Mouse (Mus musculus) embryonic facial prominence, embryonic 12.5 days (tissue): Measurements from ENCODE around the gene Smad3. TPM values are rescaled to one million over a fixed set of nuclear protein-coding genes. Genes with fewer than 3 reads are reported as not detected.

Source experiments
- ATAC-seq: fragments of 200-750 bp; cut with Nextera tagmentation; 2 replicates; pipeline ENCODE4 v1.8.0; 2017; ENCODE audit not compliant: insufficient number of reproducible peaks, insufficient read depth, low FRiP score, low TSS enrichment
- H3K27ac ChIP-seq: fragments of 300-500 bp; sonication (generic); 2 replicates; pipeline ENCODE4 v1.5.1; 2016; ENCODE audit warnings: mild to moderate bottlenecking
- H3K27me3 ChIP-seq: fragments of 300-500 bp; sonication (generic); 2 replicates; pipeline ENCODE4 v1.6.1; 2016; ENCODE audit warnings: mild to moderate bottlenecking, moderate library complexity
- H3K36me3 ChIP-seq: fragments of 300-500 bp; sonication (generic); 2 replicates; pipeline ENCODE4 v1.6.1; 2016; ENCODE audit warnings: mild to moderate bottlenecking
- H3K4me1 ChIP-seq: fragments of 300-500 bp; sonication (generic); 2 replicates; pipeline ENCODE4 v1.6.1; 2016
- H3K4me2 ChIP-seq: fragments of 300-500 bp; sonication (generic); replicated peaks from 2 replicates; pipeline ENCODE4 v1.6.1; 2016; ENCODE audit warnings: mild to moderate bottlenecking, moderate library complexity
- H3K4me3 ChIP-seq: fragments of 300-500 bp; sonication (generic); 2 replicates; pipeline ENCODE4 v1.5.1; 2016; ENCODE audit warnings: mild to moderate bottlenecking
- H3K9ac ChIP-seq: fragments of 300-500 bp; sonication (generic); 2 replicates; pipeline ENCODE4 v1.6.1; 2016; ENCODE audit warnings: mild to moderate bottlenecking, moderate library complexity
- H3K9me3 ChIP-seq: fragments of 300-500 bp; sonication (generic); 2 replicates; pipeline ENCODE4 v1.6.1; 2016; ENCODE audit warnings: mild to moderate bottlenecking, moderate library complexity
- WGBS: fragments of 180-500 bp; shearing (Covaris S2); methylation state at CpG from one replicate; pipeline ENCODE4 v1.1.7; 2016; 5-methylcytosine and 5-hydroxymethylcytosine counted together
- polyA plus RNA-seq: library from polyadenylated mRNA; unstranded; fragments of >200 nt; fragmentation: Nextera tagmentation; extraction: Ambion mirVana; gene quantifications from 2 replicates; pipeline ENCODE4 v1.2.1, GENCODE M21; 2016

The Smad3 gene
- polyA plus RNA-seq, 1 experiment from 2014 or later = 38.6 TPM

GRCm38 (mm10) chr9:63625090-63625756, 132.6 kb downstream of the Smad3 start:
- Histone ChIP-seq H3K9ac (no peak overlapping the region), H3K27me3 (no peaks in the 10 kb centered on the region), H3K4me1 (no peaks in the 10 kb centered on the region), H3K9me3 (no peaks in the 10 kb centered on the region), H3K4me3 (no peak overlapping the region), H3K36me3 (peaks cover 13% of the 10 kb centered on the region), H3K4me2 (no peak overlapping the region), H3K27ac (no peak overlapping the region)
- no peak for ATAC-seq
- 92% methylated on average over 9 of the region's 9 CpGs for WGBS

GRCm38 (mm10) chr9:63623895-63624569, 133.8 kb downstream of the Smad3 start:
- H3K27me3 ChIP-seq = no peaks in the 10 kb centered on the region
- 77% methylated on average over 15 of the region's 15 CpGs for WGBS
- H3K9me3 ChIP-seq = no peaks in the 10 kb centered on the region
- ATAC-seq = no peak
- H3K4me1 ChIP-seq = no peaks in the 10 kb centered on the region
- H3K4me3 ChIP-seq = no peak overlapping the region
- no peak overlapping the region for H3K9ac ChIP-seq
- no peak overlapping the region for H3K27ac ChIP-seq
- peaks cover 6% of the 10 kb centered on the region for H3K36me3 ChIP-seq
- H3K4me2 ChIP-seq = no peak overlapping the region

DNA sequence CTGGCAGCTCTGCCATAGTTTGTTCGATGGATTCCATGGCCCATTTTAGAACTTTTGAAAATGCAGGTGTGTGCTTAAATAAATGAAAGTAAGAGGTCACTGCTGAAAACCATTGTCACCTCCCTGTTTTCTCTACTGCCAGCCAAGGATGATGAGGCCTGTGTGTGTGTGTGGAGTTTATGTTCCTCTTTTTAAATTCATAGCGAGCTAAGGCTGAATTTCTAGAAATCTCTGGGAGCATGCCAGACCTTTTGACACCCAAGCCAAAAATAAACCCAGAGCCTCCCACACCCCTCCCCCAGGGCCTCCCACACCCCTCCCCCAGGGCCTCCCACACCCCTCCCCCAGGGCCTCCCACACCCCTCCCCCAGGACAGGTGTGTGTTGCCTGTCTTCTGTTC, 139.8 kb downstream of the Smad3 start:
- no peak overlapping the region for H3K9ac ChIP-seq
- H3K4me3 ChIP-seq = no peak overlapping the region
- 94% methylated on average over 2 of the region's 2 CpGs for WGBS
- ATAC-seq = no peak
- no peak overlapping the region for H3K4me2 ChIP-seq
- no peaks in the 10 kb centered on the region for H3K27me3 ChIP-seq
- H3K36me3 ChIP-seq = peaks cover 15% of the 10 kb centered on the region
- peaks cover 17% of the 10 kb centered on the region for H3K4me1 ChIP-seq
- H3K9me3 ChIP-seq = no peaks in the 10 kb centered on the region
- no peak overlapping the region for H3K27ac ChIP-seq

DNA sequence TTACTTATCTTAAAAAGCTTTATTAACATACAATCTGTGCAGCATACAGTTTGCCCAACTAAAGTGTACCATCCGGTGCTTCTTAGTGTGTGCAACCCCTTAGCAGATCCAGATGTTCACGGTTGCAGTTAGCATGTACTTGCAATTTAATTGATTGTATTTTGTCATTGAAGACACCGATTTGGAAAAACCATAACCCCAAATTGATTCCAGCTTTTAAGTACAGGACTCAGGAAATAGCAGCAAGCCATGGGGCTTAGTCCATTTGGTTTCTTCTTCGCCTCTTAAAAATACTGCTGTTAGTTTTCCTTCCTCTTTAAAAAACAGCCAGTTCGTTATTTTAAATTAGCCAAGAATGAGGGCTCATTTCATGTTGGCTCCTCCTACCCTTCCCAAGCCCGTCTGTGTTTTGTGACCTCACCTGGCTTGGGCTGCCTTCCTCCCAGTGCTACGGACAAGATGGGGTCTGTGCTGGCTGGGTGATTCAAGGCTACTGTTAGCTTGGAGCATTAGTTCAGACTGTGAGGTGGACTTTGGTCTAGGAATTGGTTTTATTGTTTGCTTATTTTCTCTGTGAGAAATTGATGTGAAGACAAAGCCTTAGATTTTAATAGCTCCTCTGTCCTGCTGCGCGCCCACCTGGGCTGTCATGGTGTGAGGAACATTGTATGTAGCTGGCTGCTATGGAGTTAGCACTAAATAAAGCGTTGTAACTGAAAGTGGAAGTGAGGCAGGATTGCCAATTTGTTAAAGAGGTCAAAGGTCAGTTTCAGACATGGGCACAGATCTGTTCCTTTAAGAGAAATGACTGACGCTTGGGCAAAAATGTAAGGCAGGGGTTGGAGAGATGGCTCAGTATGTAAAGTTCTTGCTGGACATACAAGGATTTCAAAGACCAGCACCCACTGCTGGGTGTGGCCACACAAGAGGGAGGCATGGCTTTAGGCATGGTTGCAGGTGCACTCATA, 143.5 kb downstream of the Smad3 start:
- H3K4me1 ChIP-seq = peaks cover 47% of the 10 kb centered on the region
- H3K27me3 ChIP-seq = no peaks in the 10 kb centered on the region; the same call in 1 of the 2 replicates
- H3K9me3 ChIP-seq = no peaks in the 10 kb centered on the region
- 52% methylated on average over 11 of the region's 11 CpGs for WGBS
- peaks cover 15% of the 10 kb centered on the region for H3K36me3 ChIP-seq
- H3K4me3 ChIP-seq = no peak overlapping the region
- no peak overlapping the region for H3K9ac ChIP-seq
- no peak overlapping the region for H3K27ac ChIP-seq
- H3K4me2 ChIP-seq = no peak overlapping the region
- no peak for ATAC-seq

- H3K27ac ChIP-seq = peak overlapping the region; percentile 72
- H3K9me3 ChIP-seq = no peaks in the 10 kb centered on the region
- peaks cover 54% of the 10 kb centered on the region for H3K4me1 ChIP-seq
- H3K36me3 ChIP-seq = peaks cover 15% of the 10 kb centered on the region
- ATAC-seq = peak; percentile 48
- 0 out of 2 replicates have a peak overlapping the region, but pooled peaks have one; percentile 19 for H3K9ac ChIP-seq
- H3K4me3 ChIP-seq = no peak overlapping the region
- H3K4me2 ChIP-seq = peak overlapping the region; percentile 33
- H3K27me3 ChIP-seq = no peaks in the 10 kb centered on the region; the same call in 1 of the 2 replicates
- 17% methylated on average over 1 of the region's 1 CpGs for WGBS
Measured at GRCm38 (mm10) chr9:63613569-63613968, 144.2 kb downstream of the Smad3 start.

GRCm38 (mm10) chr9:63612565-63613515, 145.0 kb downstream of the Smad3 start:
- peaks cover 9% of the 10 kb centered on the region for H3K36me3 ChIP-seq
- peak overlapping the region; percentile 72 for H3K27ac ChIP-seq
- 40% methylated on average over 16 of the region's 16 CpGs for WGBS
- no peaks in the 10 kb centered on the region for H3K9me3 ChIP-seq
- 0 out of 2 replicates have a peak overlapping the region, but pooled peaks have one; percentile 19 for H3K9ac ChIP-seq
- H3K4me2 ChIP-seq = peak overlapping the region; percentile 33
- ATAC-seq = peak; percentile 77
- H3K27me3 ChIP-seq = no peaks in the 10 kb centered on the region; the same call in 1 of the 2 replicates
- H3K4me1 ChIP-seq = peaks cover 54% of the 10 kb centered on the region
- H3K4me3 ChIP-seq = no peak overlapping the region

GRCm38 (mm10) chr9:63611967-63612366, 145.8 kb downstream of the Smad3 start:
- H3K4me3 ChIP-seq = no peak overlapping the region
- no peak overlapping the region for H3K27ac ChIP-seq
- WGBS = 62% methylated on average over 5 of the region's 5 CpGs
- no peaks in the 10 kb centered on the region; the same call in 1 of the 2 replicates for H3K27me3 ChIP-seq
- H3K9me3 ChIP-seq = no peaks in the 10 kb centered on the region
- H3K4me1 ChIP-seq = peaks cover 54% of the 10 kb centered on the region
- peaks cover 2% of the 10 kb centered on the region for H3K36me3 ChIP-seq
- H3K9ac ChIP-seq = no peak overlapping the region
- ATAC-seq = no peak
- H3K4me2 ChIP-seq = no peak overlapping the region

DNA sequence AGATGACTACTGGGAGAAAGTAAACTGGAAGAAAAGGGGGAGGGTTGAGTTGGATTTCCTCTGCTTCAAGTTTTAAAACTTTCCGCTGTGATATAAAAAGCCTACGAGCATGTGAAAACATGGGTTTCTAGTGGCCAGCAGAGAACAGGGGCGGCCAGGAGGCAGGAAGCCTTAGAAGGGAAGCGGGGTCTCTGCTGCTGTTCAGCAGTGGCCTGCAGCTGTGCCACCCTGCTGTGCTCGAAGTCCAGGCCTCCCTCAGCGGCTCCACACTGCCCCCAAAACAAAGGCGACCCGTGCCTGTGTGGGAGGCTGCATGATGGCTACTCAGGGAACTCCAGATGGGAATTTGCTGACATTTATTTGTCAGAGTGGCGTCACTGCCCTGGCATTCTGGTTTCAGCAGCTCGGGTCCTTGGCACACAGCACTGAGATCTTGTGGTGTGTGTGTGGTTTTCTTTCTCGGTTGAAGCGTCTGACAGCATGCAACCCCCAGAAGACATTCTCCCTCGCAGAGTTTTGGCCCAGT, 146.9 kb downstream of the Smad3 start:
- Histone ChIP-seq H3K36me3 (no peaks in the 10 kb centered on the region), H3K9me3 (no peaks in the 10 kb centered on the region), H3K4me1 (peaks cover 54% of the 10 kb centered on the region), H3K4me2 (peak overlapping the region; percentile 38), H3K9ac (0 out of 2 replicates have a peak overlapping the region, but pooled peaks have one; percentile 12), H3K27me3 (no peaks in the 10 kb centered on the region; the same call in 1 of the 2 replicates), H3K4me3 (no peak overlapping the region), H3K27ac (peak overlapping the region; percentile 50)
- 14% methylated on average over 13 of the region's 13 CpGs for WGBS
- no peak for ATAC-seq

- H3K4me1 ChIP-seq = peaks cover 54% of the 10 kb centered on the region
- H3K36me3 ChIP-seq = no peaks in the 10 kb centered on the region
- H3K4me2 ChIP-seq = no peak overlapping the region
- no peaks in the 10 kb centered on the region; the same call in 1 of the 2 replicates for H3K27me3 ChIP-seq
- H3K9me3 ChIP-seq = no peaks in the 10 kb centered on the region
- H3K27ac ChIP-seq = no peak overlapping the region
- 81% methylated on average over 6 of the region's 6 CpGs for WGBS
- H3K4me3 ChIP-seq = no peak overlapping the region
- ATAC-seq = no peak
- no peak overlapping the region for H3K9ac ChIP-seq
Measured at GRCm38 (mm10) chr9:63610231-63610630, 147.6 kb downstream of the Smad3 start.

DNA sequence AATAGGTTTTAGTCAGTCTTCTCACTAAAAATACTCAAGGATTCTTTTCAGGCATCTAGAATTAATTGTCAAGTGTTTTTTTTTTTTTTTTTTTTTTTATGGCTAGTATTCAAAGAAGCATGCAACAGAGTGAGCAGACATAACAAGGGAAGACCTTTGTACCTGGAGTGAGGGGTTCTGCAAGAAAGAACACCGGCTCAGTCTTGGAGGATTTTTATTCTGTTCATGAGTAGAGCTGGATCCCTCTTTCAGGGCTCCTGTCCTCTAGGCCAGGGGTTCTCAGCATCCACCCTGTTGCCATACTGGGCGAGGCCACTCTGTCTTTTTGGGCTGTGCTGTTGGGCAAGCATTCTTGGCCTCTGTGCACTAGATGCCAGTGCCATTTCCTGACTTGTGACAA, 148.0 kb downstream of the Smad3 start:
- Histone ChIP-seq H3K4me2 (no peak overlapping the region), H3K4me3 (no peak overlapping the region), H3K27ac (no peak overlapping the region), H3K4me1 (peaks cover 54% of the 10 kb centered on the region), H3K27me3 (no peaks in the 10 kb centered on the region; the same call in 1 of the 2 replicates), H3K36me3 (no peaks in the 10 kb centered on the region), H3K9me3 (no peaks in the 10 kb centered on the region), H3K9ac (no peak overlapping the region)
- WGBS = 100% methylated on average over 2 of the region's 2 CpGs
- no peak for ATAC-seq
